Mouse (Mus musculus) liver, adult 2 months (tissue): ENCODE results near the gene Tcp11x2.

Experiments
- CTCF ChIP-seq: fragments of 200-500 bp; IDR thresholded peaks from 2 replicates; pipeline ENCODE4 v1.5.1; 2011; ENCODE audit warnings: low read depth, low read length, control low read depth
- POLR2A ChIP-seq: fragments of 200-500 bp; IDR thresholded peaks from 2 replicates; pipeline ENCODE4 v1.6.1; 2011; ENCODE audit warnings: low read length, control low read depth; ENCODE audit not compliant: insufficient read depth; ENCODE audit errors: extremely low read depth

DNA sequence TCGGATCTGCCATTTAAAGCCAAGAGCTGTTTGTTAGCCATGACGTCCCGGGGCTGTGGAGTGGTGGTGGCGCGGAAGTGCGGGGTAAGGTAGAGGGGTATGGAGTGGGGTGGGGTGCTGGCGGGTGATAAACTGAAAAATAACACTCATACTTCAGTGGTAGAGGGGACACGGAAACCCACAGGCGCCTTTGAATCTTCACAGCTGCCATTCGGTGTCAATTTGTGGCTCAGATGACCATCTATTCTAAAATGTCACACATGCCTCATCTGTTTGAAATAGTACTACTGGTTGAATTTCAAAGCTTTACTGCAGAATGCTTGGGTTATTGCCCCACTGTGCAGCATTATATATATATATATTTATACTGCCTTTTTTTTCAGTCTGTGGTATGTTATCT lies 31.6 kb upstream of the Tcp11x2 start, which contains the start of gene Tmsb15a:
- TF ChIP-seq POLR2A (no peak), CTCF (no peak)
